Mouse (Mus musculus): Measurements from ENCODE around the gene Bcl2. TPM values are rescaled to one million over a fixed set of nuclear protein-coding genes. Genes with fewer than 3 reads are reported as not detected.

Bcl2 gene
- polyA plus RNA-seq, 1 experiment from 2014 or later = 8.8 TPM

DNA sequence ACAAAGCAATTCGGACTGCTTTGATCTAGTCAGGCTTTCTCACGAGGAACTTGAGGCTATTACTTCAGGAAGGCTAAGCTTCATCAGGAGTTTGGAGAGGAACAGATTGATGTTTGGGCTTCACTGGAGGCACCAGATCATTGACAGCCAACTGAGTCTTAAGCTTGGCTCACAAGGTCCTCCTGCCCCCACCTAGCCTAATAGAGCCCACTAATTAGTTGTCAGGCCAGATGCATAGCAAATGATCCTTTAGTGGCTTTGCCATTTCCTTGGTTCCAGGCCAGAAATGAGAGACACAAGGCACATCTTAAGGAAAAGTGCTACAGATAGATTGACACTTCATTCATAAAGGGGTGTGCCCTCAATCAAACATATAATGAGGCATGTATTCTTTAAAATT, 216.1 kb downstream of the Bcl2 start:
- H3K4me3 ChIP-seq = no peak overlapping the region
- no peak for ATAC-seq (ENCODE audit: insufficient number of reproducible peaks, low FRiP score)
- no peaks in the 10 kb centered on the region for H3K36me3 ChIP-seq
- 66% methylated on average over 2 of the region's 2 CpGs for WGBS
- H3K27me3 ChIP-seq (replicated peaks) = no peaks in the 10 kb centered on the region
- H3K9me3 ChIP-seq (replicated peaks) = no peaks in the 10 kb centered on the region
- no peaks in the 10 kb centered on the region for H3K4me1 ChIP-seq (replicated peaks)
- no peak overlapping the region for H3K4me2 ChIP-seq
- H3K27ac ChIP-seq (ENCODE audit: poor library complexity, severe bottlenecking) = no peak overlapping the region
- no peak overlapping the region for H3K9ac ChIP-seq

Small RNA genes lying within 50 kb of the gene (microRNA-seq; reads per million reads assigned to microRNA genes)
- not detected for gene Mir3473f

Other genes starting within 250 kb of the Bcl2 start
- gene Kdsr, start 45.5 kb upstream of the Bcl2 start, polyA plus RNA-seq (2016; fragmentation: Nextera tagmentation; extraction: Ambion mirVana) = 9.0 and 9.5 TPM in 2 replicates
- 54.0 and 58.6 TPM in 2 replicates for gene Vps4b, start 82.5 kb upstream of the Bcl2 start, polyA plus RNA-seq (2016; fragmentation: Nextera tagmentation; extraction: Ambion mirVana)
- gene Serpinb5, start 146.9 kb upstream of the Bcl2 start, polyA plus RNA-seq (2016; fragmentation: Nextera tagmentation; extraction: Ambion mirVana) = not detected in 2 replicates
- 0.14 TPM in 1 of 2 replicates, not detected in the other for gene Serpinb12, start 220.2 kb upstream of the Bcl2 start, polyA plus RNA-seq (2016; fragmentation: Nextera tagmentation; extraction: Ambion mirVana)